Mouse (Mus musculus): ENCODE data around the gene Ccl17. TPM values are rescaled to one million over a fixed set of nuclear protein-coding genes. Genes with fewer than 3 reads are reported as not detected.

Ccl17 gene
- not detected for total RNA-seq (2021)
- long read RNA-seq, experiment 1: 0 reads
- long read RNA-seq, experiment 2: 0 reads

DNA sequence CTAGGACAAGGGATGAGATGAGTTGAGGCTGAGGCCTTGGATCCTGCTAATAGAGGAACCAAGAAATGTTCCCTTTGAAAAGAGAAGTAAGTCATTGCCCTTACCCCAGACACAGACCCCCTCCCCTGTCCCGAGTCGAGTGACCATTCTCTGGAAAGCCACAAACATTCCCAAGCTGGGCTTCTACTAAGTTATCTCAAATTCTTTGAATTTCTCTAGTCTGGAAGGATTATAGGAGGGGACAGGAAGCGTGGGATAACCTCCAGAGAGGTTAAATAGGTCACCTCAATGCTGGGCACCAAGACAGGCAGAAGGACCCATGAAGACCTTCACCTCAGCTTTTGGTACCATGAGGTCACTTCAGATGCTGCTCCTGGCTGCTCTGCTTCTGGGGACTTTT is at the start of gene Ccl17:
Gene Ccl17 (plus strand): TSS at position 301 of the 400 bp plus-strand sequence.
- DNase-seq (ENCODE audit: low spot score in 2 of 2): no peak

DNA sequence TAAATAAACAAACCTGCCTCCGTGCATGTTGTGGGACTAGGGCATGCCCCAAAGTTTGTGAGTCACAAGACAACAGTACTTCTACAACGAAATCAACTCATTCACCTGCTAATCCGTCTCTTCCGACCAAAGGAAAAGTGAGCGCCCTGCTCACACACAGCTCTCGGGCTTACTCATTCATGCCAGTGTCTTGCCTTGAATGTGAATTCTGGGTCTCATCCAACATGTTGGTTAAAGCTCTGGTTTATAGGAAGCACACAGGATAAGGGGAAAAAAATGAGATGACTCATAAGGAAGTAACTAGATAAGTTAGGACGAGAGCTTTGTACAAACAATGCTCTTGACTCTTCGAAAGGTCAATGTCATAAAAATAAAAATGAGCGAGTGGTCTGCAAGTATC is 43.2 kb upstream of the Ccl17 start:
- DNase-seq (ENCODE audit: low spot score in 2 of 2): no peak

DNA sequence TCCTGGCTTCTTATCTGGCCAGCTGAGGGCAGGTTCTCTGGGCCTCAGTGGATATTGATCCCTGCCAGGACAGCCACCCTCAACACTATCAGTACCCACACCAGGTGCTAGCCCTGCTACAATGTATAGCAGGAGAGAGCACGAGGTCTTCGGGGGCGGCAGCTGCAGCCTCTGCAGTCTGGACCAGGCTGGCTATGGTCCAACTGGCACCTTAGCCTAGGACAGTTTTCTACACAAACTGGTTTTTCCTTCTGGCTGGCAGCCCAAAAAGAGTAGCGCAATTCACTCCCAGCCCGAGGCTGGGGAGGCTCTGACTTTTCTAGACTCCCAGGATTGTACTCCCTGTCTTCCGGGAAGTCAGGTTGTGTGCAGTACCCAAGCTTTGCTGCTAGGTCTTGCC is 39.3 kb upstream of the Ccl17 start:
- no peak for DNase-seq (ENCODE audit: low spot score in 2 of 2)

DNA sequence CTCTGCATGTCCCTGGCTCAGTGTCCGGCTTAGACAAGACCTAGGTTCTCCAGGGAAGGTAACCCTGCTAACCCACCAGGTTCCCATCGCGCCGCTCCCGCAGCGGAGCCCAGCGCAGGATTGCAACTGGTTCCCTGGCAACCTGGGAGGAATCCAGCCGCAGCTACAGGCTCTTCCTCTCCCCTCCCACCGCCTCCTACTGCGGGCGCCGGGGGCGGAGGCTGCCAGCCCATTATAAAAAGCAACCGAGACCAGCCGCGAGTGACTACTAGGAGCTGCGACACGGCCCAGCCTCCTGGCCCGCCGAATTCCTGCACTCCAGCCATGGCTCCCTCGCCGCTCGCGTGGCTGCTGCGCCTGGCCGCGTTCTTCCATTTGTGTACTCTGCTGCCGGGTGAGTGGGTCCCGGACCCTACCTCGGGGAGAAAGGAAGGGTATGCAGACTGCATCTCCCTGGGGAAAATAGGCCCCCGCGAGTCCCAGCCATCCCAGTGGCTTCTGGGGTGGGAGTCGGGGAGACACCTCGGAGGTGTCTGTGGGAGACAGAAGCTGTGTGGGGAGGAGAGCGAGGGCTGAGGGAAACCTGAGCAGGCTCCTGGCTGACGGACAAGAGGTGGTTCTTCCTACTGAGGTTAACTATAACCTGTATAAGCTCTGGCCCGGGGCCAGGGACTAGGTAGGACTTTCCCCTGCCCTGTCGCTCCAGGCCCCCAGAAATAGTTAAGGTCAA is 38.1 kb upstream of the Ccl17 start, which contains the start of gene Cx3cl1:
Gene Cx3cl1 (plus strand): TSS at position 69 of the 730 bp plus-strand sequence.
- peak; percentile 31 to 37 for DNase-seq (ENCODE audit: low spot score in 2 of 2)

DNA sequence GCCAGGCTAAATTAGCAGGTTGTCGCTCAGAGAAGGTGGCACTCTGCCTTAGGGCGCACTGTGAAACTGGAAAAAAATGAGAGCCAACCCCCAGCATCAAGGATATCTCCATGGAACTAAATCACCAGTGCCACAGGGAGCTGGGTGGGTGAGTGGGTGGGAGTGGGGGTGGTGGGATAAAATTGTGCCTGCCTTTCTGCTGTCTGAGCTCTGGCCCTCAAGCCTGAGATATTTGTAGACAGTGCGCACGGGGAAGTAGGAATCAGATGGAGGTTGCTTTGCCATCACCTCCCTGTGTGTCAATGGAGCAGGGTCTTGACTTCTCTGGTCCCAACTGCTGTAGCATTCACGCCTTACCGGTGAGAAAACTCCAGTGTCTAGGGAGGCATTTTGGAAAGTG is 37.2 kb upstream of the Ccl17 start:
- no peak for DNase-seq (ENCODE audit: low spot score in 2 of 2)

DNA sequence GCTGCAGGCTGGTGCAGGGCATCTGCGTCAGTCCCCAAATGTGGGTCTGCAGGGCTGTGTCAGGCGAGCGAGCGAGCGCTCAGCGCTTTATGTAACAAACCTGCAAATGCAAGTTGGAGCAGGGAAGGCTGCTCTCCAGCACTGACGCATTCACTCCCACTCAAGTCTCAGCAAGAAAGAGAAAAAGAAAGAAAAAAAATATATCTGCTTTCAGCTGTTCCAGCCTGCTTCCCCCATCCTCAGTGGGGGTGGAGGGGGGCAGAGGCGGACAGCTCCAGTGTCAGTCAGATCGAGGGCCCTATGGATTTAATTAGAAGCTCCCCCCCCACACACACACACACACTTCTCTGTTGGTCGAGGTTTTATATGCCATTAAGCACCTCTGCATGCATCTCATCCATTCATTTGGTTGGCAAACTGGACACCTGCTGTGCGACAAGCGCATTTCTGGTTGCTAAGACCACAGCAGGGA is 36.5 kb upstream of the Ccl17 start:
- DNase-seq (ENCODE audit: low spot score in 2 of 2): no peak

DNA sequence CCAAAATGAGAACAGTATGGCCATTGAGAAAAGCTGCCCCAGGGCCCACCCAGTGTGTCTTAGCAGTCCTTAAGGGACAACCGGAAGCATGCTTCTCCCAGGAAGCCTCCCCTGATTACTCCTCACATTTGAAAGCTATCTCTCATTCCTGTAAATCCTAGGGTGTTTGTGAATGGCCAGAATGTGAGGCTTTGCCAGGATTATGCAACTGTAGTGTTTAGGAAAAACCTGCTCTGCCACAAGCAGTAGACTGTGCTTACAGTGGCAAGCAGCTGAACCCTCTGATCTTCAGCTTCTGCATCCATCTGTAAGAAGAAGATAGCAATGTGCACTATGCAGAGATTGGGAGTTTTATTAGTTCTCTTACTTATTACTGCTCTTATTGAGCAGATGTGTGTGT is 35.7 kb upstream of the Ccl17 start:
- DNase-seq (ENCODE audit: low spot score in 2 of 2): no peak

DNA sequence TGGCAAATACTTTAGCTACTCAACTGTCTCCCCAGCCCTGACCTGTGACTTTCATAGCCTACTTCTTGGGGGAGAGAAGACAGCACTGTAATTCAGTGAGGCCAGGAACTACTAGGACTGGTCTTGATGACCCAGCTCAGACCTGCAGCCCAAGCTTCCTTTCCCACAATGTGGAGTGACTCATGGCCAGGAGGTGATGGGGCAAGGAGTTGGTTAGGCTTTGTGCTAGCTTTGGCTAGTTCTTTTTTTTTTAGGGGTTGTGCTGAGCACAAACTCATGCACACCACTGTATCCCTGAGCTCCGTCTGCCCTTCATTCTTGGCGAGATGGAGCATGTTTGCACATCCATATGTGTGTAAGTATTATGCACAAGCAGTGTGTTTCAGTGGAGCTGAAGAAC is 33.9 kb upstream of the Ccl17 start:
- DNase-seq (ENCODE audit: low spot score in 2 of 2): no peak

DNA sequence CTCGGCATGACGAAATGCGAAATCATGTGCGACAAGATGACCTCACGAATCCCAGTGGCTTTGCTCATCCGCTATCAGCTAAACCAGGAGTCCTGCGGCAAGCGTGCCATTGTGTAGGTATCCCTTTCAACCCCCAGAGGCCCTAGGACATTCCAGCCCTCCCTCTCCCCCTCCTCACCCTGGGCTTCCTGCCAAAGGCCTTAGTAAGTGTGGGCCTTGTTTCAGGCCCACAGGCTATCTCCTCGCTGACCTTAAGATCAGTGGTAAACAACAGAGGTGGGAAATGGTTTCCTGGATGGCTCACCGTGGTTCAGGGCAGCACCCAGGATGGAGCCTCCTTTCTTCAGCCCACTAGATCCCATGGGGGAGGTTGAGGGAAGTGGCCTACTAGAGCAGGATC is 32.2 kb upstream of the Ccl17 start:
- no peak for DNase-seq (ENCODE audit: low spot score in 2 of 2)

DNA sequence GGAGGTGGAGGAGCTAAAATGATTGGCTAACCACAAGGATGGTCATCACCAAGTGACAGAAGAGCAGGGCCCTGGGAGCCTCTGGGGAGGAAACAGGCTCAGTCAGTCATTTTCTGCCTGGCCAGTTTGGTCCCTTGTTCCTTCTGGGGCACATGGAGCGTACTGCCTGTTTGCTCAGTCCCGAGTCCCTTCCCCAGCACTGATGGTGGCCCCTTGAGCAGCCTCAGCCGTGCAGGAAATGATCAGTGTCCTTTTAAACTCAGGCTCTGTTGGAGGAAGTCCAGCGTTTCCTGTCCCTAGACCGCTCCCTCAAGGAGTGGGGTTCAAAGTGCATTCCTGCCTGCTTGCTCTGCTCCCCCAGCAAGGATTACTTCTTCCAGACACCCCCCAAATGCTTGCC is 31.8 kb upstream of the Ccl17 start:
- no peak for DNase-seq (ENCODE audit: low spot score in 2 of 2)

DNA sequence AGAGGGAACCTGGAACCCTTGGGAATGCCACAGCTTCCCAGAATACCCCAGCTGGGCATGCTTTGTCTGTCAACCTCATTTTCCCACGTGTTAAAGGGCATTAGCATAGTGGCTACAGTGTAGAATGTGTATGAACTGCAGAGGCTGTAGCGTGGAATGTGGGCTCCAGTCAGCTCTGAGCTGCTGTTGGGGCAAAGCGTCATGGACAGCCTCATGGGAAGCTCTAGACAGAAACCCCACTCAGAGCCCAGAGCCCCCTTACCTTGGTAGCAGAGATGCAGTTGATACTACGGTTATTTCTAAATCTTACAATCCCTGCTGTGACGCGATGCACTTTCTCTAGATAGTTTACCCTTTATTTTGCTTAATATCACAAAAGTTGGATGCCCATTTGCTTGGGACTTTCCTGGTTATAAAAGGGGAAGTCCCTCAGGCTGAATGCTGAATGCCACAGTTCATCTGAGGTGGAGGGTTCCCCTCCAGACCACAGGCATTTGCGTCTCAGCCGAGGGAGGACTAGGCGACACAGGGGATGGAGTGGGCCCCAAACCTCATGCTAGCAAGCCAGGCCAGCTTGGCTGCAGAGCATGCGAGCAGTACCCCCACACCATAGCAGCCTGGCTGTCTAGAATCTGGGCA is 31.2 kb upstream of the Ccl17 start:
- no peak for DNase-seq (ENCODE audit: low spot score in 2 of 2)

DNA sequence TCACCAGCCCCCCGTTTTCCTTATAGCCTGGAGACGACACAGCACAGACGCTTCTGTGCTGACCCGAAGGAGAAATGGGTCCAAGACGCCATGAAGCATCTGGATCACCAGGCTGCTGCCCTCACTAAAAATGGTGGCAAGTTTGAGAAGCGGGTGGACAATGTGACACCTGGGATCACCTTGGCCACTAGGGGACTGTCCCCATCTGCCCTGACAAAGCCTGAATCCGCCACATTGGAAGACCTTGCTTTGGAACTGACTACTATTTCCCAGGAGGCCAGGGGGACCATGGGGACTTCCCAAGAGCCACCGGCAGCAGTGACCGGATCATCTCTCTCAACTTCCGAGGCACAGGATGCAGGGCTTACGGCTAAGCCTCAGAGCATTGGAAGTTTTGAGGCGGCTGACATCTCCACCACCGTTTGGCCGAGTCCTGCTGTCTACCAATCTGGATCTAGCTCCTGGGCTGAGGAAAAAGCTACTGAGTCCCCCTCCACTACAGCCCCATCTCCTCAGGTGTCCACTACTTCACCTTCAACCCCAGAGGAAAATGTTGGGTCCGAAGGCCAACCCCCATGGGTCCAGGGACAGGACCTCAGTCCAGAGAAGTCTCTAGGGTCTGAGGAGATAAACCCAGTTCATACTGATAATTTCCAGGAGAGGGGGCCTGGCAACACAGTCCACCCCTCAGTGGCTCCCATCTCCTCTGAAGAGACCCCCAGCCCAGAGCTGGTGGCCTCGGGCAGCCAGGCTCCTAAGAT is 30.5 kb upstream of the Ccl17 start:
- DNase-seq (ENCODE audit: low spot score in 2 of 2): no peak

DNA sequence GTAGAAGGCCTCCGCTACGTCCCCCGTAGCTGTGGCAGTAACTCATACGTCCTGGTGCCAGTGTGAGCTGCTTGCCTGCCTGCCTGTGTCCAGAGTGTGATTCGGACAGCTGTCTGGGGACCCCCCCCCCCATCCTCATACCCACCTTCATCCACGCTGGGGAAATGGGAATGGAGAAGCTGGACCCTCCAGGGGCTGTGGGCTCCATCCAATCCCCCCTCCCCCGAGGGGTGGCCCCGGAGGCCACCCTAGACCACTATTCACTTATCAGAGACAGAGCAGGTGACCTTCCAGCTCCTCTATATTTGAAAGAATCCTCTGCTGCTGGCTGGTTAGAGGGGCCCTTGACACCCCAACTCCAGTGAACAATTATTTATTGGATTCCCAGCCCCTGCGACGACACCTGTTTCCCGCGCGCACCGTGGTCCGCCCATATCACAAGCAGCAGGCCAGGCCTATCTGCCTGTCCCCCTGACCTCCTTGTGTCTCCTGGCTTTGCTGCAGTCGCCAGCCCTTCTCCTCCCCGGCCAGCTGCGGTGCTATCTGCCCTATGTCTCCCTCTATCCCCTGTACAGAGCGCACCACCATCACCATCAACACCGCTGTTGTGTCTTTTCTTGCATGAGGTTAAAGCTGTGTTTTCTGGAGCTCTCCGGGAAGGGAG is 29.6 kb upstream of the Ccl17 start:
- DNase-seq (ENCODE audit: low spot score in 2 of 2): no peak

DNA sequence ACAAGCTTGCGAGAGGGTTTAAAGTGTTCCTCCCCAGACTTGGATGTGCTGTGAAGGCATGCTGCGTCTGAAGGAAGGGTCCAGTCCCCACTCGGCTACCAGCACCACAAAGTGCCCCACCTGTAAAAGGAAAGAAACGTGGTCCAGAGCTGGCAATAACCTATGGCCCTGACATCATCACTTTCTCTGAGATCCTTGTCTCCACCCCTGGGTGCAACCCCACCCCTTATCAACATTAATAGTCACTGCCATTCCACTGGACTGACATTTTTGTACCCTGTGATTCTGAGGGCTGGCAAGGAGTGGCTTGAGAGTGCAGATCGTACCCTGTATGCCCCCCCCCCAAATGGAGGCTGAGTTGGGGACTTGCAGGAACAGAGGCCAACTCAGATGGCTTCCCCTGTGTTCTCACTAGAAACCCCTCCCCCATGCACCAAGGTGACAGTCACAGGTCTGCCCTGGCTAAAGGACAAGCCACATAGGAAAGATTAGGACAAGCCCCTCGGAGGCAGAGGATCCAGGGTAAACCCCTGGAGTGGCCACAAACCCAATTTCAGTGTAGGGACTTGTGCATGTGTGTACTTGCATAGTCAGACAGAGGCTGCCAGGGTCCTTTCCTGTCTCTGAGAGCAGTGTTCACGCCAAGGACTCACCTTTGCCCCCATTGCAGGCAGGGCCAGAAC is 29.0 kb upstream of the Ccl17 start:
- no peak for DNase-seq (ENCODE audit: low spot score in 2 of 2)

DNA sequence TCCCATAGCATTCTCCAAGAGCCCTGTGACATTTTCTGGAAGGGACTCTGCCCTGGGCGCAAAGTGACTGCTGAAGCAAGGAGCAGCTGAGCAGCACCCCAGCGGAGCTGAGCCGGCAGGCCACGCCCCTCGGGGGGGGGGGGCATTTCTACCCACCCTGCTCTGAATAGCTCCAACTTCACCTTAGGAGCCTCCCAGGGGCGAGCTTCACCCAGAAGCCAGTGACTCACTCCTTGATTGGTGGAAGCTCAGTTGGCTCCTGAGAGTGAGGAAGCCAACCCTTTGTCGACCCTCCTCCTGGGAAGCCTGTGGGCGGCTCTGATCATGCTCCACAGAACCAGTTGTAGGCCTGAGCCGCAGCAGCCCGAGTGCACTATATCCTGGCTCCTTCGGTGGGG is 28.4 kb upstream of the Ccl17 start:
- DNase-seq (ENCODE audit: low spot score in 2 of 2): no peak

DNA sequence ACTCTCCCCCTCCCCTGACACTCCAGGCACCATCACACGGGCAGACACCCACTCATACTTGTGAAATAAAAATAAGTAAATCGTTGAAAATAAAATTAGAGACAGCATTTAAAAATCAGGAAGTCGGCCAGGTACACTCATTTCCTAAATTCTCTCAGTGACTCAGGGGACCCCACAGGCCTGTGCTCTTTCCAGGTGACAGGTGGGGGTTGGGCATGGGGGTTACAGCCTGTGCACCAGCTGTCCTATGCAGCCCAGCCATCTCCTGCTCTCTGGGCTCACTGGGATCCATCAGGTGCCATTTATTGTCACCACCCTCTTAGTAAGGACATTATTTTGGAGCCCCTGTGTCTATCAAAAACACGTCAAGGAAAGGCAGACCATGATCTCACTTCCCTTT is 26.4 kb upstream of the Ccl17 start:
- no peak for DNase-seq (ENCODE audit: low spot score in 2 of 2)

DNA sequence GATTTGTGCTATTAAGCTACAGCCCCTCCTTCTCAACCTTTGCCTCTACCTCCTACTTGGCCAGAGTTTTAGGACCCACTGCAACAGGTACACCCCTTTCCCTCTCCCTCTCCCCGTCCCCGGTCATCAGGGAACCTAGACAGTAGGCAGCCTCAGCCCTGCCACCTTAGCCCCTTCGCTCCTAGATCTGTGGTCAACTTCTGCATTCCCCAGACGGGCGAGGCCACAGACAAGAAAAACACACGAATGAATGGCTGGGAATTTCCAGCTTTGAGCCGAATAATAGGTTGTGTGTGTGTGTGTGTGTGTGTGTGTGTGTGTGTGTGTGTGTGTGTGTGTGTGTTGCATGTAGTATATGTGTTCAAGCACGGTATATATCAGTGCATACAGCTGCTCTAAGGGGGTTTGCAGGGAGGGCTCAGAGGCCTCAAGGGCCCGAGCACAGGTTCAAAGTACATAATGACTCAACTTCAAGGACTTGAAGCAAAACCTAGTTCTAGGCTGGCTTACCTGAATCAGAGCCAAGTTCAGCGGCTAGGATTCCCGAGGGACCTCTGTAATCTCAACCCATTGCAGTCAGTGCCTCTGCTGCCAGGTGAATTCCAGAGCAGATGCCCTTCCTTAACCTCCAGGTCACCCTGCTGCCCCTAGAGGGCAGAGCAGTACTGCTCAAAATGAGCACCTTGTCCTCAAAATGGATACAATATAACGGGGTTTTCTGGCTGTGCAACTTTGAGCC is 24.8 kb upstream of the Ccl17 start:
- no peak for DNase-seq (ENCODE audit: low spot score in 2 of 2)

DNA sequence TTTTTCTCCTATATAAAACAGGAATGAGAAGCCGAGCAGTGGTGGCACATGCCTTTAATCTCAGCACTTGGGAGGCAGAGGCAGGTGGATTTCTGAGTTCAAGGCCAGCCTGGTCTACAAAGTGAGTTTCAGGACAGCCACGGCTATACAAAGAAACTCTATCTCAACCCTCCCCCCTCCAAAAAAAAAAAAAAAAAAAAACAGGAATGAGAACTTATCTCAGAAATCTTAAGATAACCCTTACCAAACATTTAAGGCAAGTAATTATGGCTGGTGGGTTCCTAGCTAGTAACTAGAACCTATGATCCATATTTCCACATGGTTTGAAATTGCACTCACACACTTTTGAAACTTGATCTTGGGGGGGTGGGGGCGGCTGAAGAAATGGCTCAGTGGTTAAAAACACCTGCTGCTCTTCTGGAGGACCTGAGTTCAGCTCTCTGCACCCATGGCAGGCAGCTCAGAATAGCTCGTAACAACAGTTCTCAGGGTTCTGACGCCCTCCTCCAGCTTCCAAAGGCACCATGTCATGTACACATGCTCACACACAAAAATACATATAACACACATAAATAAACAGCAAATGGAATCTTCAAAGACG is 24.2 kb upstream of the Ccl17 start:
- no peak for DNase-seq (ENCODE audit: low spot score in 2 of 2)

DNA sequence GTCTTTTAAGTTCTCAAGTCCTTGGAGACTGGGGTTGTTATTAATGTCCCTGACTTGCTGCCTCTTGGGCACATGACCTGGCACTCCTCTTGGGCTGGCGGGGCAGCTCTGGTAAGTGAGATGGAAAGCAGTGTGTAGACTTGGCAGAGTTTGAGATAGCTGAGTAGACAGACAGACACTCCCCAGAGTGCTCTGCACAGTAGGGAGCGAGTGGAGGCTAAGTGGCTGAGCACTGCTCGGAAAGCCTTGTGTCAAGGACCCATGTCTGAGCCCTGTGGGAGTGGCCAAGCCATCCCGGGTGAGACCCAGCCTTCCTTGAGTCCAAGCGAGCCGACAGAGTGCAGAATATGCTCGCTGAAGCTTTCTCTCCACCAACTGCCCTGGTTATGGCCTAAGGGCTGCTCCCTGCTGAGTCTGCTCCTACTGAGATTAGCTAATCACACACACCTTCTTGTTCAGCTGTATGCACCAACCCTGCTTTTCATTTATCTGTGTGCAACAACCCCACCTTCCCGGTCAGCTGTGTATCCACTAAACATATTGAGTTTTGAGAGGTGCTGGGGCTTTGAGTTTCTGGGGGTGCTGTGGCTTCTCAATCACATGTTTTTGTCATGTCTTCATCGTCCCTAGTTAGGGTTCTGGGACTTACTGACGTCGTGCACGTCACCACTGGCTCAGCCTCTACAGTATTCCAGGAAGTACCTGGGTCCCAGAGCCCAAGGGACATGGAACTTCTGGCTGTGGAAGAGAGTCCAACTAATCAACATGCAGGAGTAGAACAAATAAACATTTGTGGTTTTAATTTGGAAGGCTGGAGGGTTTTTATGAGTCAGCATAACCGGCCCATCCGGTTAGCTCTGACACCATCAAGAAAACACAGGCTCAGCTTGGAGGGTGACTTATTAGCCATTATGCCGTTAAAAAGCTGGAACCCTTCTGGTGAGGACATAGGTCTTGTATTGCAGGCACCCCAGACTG is 22.4 kb upstream of the Ccl17 start:
- no peak for DNase-seq (ENCODE audit: low spot score in 2 of 2)

Measured in gastrocnemius, postnatal 4 days (tissue).